Comparison of ENCODE assay signal across 42 mouse cellular contexts in the genomic region with DNA sequence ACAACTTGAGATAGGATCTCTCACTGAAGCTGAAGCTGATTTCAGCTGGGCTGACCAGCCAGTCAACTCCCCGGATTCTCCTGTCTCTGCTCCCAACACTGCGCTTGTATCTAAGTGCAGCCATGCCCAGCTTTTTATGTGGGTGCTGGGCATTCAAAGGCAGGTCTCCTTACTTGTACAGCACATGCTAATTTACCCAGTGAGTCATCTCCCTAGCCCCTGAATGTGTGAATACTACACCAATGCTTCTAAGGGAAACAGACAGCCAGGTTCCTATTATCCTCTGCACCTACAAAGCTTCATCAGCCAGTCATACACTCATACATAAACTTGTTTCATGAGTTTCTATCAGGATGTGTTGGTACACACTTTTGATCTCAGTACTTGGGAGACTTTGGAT. TPM values are rescaled to one million over a fixed set of nuclear protein-coding genes. Genes with fewer than 3 reads are reported as not detected.
"Had no signal": no experiment of that assay in that cellular context is flagged by ENCODE, and none has a peak within 500 bp of the region (broad histone marks: within the 10 kb centered on the region; RNA-seq: fewer than 3 reads in every experiment).

No protein-coding gene starts in this region.

- H3K27me3 ChIP-seq: heart, embryonic 12.5 days; heart, embryonic 13.5 days; heart, embryonic 15.5 days; hindbrain, embryonic 12.5 days; hindbrain, embryonic 13.5 days; hindbrain, embryonic 15.5 days; kidney, embryonic 15.5 days had no signal

- H3K9me3 ChIP-seq: heart, embryonic 12.5 days; heart, embryonic 13.5 days; heart, embryonic 15.5 days; hindbrain, embryonic 10.5 days; hindbrain, embryonic 12.5 days; hindbrain, embryonic 13.5 days; hindbrain, embryonic 15.5 days; kidney, embryonic 15.5 days had no signal

- H3K4me1 ChIP-seq: hindbrain, embryonic 10.5 days; hindbrain, embryonic 12.5 days; hindbrain, embryonic 13.5 days; hindbrain, embryonic 15.5 days; kidney, embryonic 15.5 days had no signal

- ATAC-seq: hindbrain, embryonic 16.5 days; hindbrain, postnatal 0 days; inflammation-experienced regulatory T-cells, adult 6 months; intestine, embryonic 16.5 days; intestine, postnatal 0 days had no signal

- H3K4me3 ChIP-seq: heart, embryonic 12.5 days; heart, embryonic 13.5 days; heart, embryonic 15.5 days; hindbrain, embryonic 10.5 days; hindbrain, embryonic 12.5 days; hindbrain, embryonic 13.5 days; hindbrain, embryonic 15.5 days; kidney, embryonic 15.5 days; layer of hippocampus, adult 2 months; left cerebral cortex, adult 2 months had no signal

- DNase-seq: heart, postnatal 10 days; heart, postnatal 14 days; heart, postnatal 36 days; heart, postnatal 4 days; kidney, adult 11 months; kidney, adult 18-20 months; kidney, adult 2 months; kidney, adult 8-10 months; kidney, adult 9 months; kidney, postnatal 10 days; kidney, postnatal 14 days; kidney, postnatal 25 days; kidney, postnatal 36 days; kidney, postnatal 4 days; layer of hippocampus, adult 9-11 months; layer of hippocampus, postnatal 36 days had no signal

- H3K27ac ChIP-seq: heart, embryonic 13.5 days; heart, embryonic 15.5 days; hindbrain, embryonic 10.5 days; hindbrain, embryonic 12.5 days; hindbrain, embryonic 13.5 days; hindbrain, embryonic 14.5 days; hindbrain, embryonic 15.5 days; hindbrain, postnatal 0 days; kidney, embryonic 15.5 days; kidney, postnatal 0 days; left cerebral cortex, adult 2 months had no signal

- H3K4me2 ChIP-seq: heart, embryonic 12.5 days; heart, embryonic 13.5 days; heart, embryonic 15.5 days; hindbrain, embryonic 12.5 days; hindbrain, embryonic 13.5 days; hindbrain, embryonic 14.5 days; hindbrain, embryonic 15.5 days; kidney, embryonic 15.5 days had no signal

- H3K9ac ChIP-seq: heart, embryonic 12.5 days; heart, embryonic 13.5 days; heart, embryonic 15.5 days; hindbrain, embryonic 12.5 days; hindbrain, embryonic 13.5 days; hindbrain, embryonic 14.5 days; hindbrain, embryonic 15.5 days; kidney, embryonic 15.5 days had no signal

RNA-seq across cellular contexts. Expression of a gene that starts 19.5 kb away (rescaled TPM):
- polyA plus RNA-seq: heart, embryonic 12.5 days; heart, embryonic 13.5 days; heart, embryonic 14.5 days; heart, embryonic 15.5 days; heart, embryonic 16.5 days; heart, postnatal 0 days; hindbrain, embryonic 10.5 days; hindbrain, embryonic 11.5 days; hindbrain, embryonic 12.5 days; hindbrain, embryonic 13.5 days; hindbrain, embryonic 14.5 days; hindbrain, embryonic 15.5 days; hindbrain, embryonic 16.5 days; inflammation-experienced regulatory T-cells, adult 6 months; intestine, embryonic 16.5 days; kidney, embryonic 14.5 days; kidney, embryonic 15.5 days; kidney, embryonic 16.5 days; kidney, postnatal 0 days had no signal

RNA-seq across cellular contexts. Expression of a gene that starts 48.7 kb away (rescaled TPM):
- total RNA-seq: layer of hippocampus, adult 18-20 months; layer of hippocampus, adult 8-10 months; layer of hippocampus, postnatal 14 days; layer of hippocampus, postnatal 36 days had no signal
- polyA plus RNA-seq: hindbrain, embryonic 10.5 days; hindbrain, embryonic 14.5 days; hindbrain, embryonic 16.5 days had no signal
